Mouse (Mus musculus): ENCODE measurements at regions not wholly inside any gene's neighbourhood (a gene's known extent, or its start where the extent isn't known, plus 50 kb on each side); places are given as distances from the start of the nearest gene placed in this dataset.
A peak's percentile ranks its signal among the peaks of the same experiment; 100 is the strongest.
"Not testable (repeated sequence)": the region's sequence is repeated elsewhere in the genome, so short reads cannot be mapped to it uniquely, and the experiment has no call there.

- no peak for DNase-seq (ENCODE audit: low spot score in 2 of 2)
Measured at GRCm38 (mm10) chr15:9954941-9955340, 206.3 kb upstream of the Spef2 start.

DNA sequence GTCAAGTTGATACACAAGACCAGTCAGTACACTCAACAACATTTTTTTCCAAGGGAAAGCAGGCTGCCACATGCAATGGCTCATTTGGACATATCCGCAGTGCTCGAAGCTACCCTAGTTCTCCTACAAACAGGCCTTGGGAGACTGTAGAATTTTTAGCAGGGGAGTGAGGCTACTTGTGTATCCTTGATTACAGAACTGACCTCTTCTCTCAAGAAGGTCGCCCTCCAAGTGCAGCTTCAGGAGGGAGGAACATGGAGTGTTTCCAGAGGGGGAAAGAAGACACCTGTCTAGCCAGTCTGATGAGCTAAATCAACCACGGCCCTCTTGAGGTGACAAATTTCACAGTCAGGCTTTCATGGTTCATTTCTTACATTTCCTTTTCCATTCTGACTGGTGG is 202.0 kb upstream of the Prlr start:
- DNase-seq (ENCODE audit: low spot score in 2 of 2) = no peak

- DNase-seq (ENCODE audit: low spot score in 2 of 2) = no peak
Measured at GRCm38 (mm10) chr15:10011289-10012234, 165.5 kb upstream of the Prlr start.

DNA sequence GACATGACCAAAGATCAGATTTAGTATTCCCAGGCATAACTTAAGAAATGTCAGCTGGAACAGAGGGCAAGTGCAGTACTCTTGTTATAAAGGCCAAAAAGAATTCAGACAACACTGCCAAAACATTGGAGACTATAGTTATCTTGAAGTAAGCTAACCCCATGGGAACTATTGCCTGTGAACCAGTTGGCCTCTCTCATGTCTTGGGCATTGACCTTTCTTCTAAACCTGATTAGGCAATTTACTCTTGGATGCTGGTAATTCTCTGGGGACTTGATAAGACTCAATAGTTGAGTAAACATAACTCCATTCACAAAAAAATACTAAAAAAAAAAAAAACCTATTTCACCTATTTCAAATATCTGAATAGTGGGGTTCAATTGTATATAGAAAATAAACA is 159.8 kb upstream of the Prlr start:
- DNase-seq (ENCODE audit: low spot score in 2 of 2) = no peak

DNA sequence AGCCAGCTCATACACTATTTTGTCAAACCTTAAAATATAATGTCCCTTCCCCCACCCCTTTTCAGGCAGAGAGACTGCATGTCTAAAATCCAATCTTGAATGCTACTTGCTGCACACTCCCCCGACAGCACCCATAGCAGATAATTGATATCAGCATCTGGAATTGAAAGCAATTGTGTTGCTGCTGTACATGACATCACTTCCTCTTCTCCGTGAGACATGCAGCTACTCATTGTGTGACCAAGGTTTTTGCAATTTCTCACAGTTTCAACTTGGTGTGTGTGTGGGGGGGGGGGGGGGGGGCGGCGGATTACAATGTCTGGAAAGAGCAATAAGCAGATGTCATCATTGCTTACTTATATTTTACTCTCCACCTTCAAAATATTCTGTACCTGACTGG is 147.1 kb upstream of the Prlr start:
- no peak for DNase-seq (ENCODE audit: low spot score in 2 of 2)

DNA sequence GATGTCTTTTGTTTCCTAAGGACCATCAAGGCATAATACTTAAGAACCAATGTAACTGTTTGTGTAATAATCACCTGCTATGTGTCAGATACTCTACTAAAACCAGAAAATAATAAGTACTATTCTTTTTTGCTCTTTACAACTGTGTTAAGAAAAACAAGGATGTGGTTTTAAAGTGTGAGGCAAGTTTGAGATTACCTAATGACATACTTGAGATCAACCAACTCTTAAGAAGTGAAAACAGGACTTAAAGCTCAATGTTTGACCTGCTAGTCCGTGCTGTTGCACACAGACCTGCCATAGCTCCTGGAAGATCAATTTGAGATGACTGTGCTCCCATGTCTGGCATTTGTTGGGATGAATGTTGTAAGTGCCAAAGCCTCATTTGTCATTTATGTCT is 141.5 kb upstream of the Prlr start:
- no peak for DNase-seq (ENCODE audit: low spot score in 2 of 2)

- DNase-seq (ENCODE audit: low spot score in 2 of 2) = not testable (repeated sequence)
Measured at GRCm38 (mm10) chr15:10036576-10036975, 140.5 kb upstream of the Prlr start.

DNA sequence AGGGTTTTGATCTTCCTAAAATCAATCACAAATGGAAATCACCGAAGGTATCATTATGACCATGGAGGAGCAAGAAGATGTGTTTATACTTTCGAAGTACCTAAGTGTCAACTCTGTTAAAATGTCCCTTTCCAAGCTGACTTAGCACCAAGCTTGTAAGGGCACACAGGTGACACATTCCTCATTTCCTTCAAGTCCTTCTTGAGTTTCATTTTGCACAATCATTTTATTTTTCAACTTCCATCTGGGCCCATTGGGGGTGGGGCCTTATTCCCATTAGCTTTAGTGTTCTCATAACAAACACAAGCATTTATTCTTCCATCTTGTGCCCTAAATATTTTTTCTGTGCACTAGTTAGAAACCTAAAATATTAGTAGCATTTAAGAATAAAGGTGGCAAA is 103.5 kb upstream of the Prlr start:
- no peak for DNase-seq (ENCODE audit: low spot score in 2 of 2)

- DNase-seq (ENCODE audit: low spot score in 2 of 2) = no peak
Measured at GRCm38 (mm10) chr15:10074916-10075315, 102.1 kb upstream of the Prlr start.

DNA sequence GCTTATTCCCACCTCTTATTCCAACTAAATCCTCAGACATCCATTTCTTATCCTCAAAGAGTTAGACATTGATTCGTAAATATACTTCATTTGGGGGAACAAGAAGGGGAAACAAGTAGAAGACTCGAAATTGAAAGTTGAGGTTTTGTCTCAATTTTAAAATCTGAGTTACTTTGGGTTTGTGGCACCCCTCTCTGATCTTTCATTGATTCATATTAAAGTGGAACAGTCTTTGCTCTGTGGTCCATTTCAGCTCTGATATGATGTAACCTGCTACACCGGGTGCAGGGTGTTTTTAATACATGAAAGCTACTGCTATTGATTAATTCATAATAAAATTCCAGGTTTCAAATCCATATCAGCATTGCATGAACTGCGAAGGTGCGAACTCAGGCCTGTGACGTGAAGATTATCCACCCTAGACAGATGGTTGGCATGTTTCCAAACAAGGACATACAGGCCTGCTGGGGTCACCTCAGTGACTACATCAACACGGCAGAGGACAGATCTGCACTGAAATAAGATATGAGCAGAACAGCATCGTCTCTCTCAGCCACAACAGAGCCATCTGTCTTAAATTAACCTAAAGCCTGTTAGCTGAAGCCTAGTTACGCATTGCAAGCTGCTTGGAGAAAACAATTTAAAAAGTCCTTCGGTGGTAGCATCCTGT is 101.5 kb upstream of the Prlr start:
- no peak for DNase-seq (ENCODE audit: low spot score in 2 of 2)

DNA sequence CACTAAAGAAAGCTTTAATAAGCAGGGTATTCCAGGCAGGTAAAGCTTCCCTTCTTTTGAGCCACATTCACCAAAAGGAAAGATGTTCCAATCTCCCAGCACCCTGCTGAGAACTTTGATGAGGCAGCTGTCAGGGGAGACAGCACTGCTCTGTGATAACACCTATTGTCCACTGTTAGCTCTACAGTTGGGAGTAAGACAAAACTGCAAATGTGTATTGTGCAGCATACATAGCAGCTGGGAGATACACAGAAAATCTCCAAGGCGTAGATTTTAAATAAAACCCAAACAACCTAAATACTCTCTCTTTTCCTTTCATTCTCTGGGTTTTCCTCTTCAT is 101.0 kb upstream of the Prlr start:
- no peak for DNase-seq (ENCODE audit: low spot score in 2 of 2)

GRCm38 (mm10) chr15:10078434-10078833 is 98.6 kb upstream of the Prlr start:
- no peak for DNase-seq (ENCODE audit: low spot score in 2 of 2)

DNA sequence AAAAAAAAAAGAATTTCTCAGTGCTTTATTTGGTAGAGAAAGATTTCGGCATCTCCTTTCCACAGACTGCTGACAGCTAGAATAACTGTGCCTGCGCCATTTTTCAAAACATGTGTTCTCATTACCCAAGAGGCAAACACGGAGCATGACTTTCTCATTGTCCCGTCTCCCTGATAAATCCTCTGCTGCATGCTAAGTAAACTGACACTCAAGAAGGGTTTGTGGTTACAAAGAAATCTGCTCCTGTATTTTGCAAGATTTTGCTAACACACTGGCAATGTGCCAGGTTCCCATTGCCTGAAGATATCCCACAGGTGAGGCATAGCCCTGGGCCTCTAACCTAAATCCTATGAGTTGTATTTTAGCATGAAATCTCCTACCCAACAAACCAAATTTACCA is 97.5 kb upstream of the Prlr start:
- DNase-seq (ENCODE audit: low spot score in 2 of 2) = no peak

DNA sequence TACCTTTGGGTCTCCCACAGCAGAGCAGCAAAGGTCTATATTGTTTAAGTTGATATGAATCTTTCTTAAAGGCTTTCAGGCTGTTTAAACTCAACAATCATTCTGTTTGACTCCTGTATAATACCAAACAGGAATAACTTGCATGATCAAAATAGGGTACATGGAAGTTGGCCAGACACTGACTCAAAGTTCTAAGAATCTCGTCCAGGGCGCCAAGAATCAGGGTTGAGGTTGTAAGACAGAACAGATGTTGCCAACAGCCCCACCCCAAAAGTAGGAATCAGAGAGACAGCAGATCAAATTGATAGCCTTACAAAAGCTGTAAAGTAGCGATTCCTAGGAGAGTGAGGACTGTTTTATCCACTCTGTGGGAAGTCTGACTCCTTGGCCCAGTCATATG is 88.3 kb upstream of the Prlr start:
- no peak for DNase-seq (ENCODE audit: low spot score in 2 of 2)

GRCm38 (mm10) chr15:10090384-10091092 is 86.5 kb upstream of the Prlr start:
- no peak for DNase-seq (ENCODE audit: low spot score in 2 of 2)

- no peak for DNase-seq (ENCODE audit: low spot score in 2 of 2)
Measured at GRCm38 (mm10) chr15:10103350-10103749, 73.7 kb upstream of the Prlr start.

- not testable (repeated sequence) for DNase-seq (ENCODE audit: low spot score in 2 of 2)
Measured at GRCm38 (mm10) chr15:10105211-10105976, 71.6 kb upstream of the Prlr start.

- DNase-seq (ENCODE audit: low spot score in 2 of 2) = peak in 1 of 2 experiments; percentile 38
Measured at GRCm38 (mm10) chr15:10106853-10107252, 70.2 kb upstream of the Prlr start.
